Mouse (Mus musculus) testis, adult 2 months (tissue): ENCODE data around the gene Mapk14.

Experiments
- CTCF ChIP-seq: fragments of 200-500 bp; IDR thresholded peaks from 2 replicates; pipeline ENCODE4 v1.5.1; 2012; ENCODE audit warnings: low read depth, mild to moderate bottlenecking, inconsistent platforms, low read length, moderate library complexity; ENCODE audit not compliant: control insufficient read depth, insufficient read depth, insufficient replicate concordance
- POLR2A ChIP-seq: fragments of 200-500 bp; IDR thresholded peaks from 2 replicates; pipeline ENCODE4 v1.6.1; 2012; ENCODE audit warnings: low read depth, mild to moderate bottlenecking, inconsistent platforms, low read length, moderate library complexity; ENCODE audit not compliant: control insufficient read depth

GRCm38 (mm10) chr17:28725783-28726182 lies 34.7 kb downstream of the Mapk14 start, which contains the start of gene AC170998.1:
- TF ChIP-seq CTCF (no peak), POLR2A (no peak)
